Mouse (Mus musculus) myocyte (in vitro differentiated cells): ENCODE data around the gene Tomm7. TPM values are rescaled to one million over a fixed set of nuclear protein-coding genes. Genes with fewer than 3 reads are reported as not detected.
"Not testable (repeated sequence)": the region's sequence is repeated elsewhere in the genome, so short reads cannot be mapped to it uniquely, and the experiment has no call there.

Source experiments
- H3K27me3 ChIP-seq: one replicate; pipeline ENCODE4 v1.6.1; 2011; ENCODE audit not compliant: control insufficient read depth, insufficient read depth, insufficient read length
- H3K36me3 ChIP-seq: one replicate; pipeline ENCODE4 v1.6.1; 2011; ENCODE audit not compliant: control insufficient read depth, insufficient read depth
- H3K4me2 ChIP-seq: one replicate; pipeline ENCODE4 v1.6.1; 2011; ENCODE audit warnings: low read depth, control low read depth
- H3K4me3 ChIP-seq: one replicate; pipeline ENCODE4 v1.5.1; 2011; ENCODE audit warnings: mild to moderate bottlenecking, control low read depth, moderate library complexity
- H3K79me2 ChIP-seq: one replicate; pipeline ENCODE4 v1.6.1; 2011; ENCODE audit not compliant: control insufficient read depth, insufficient read depth
- H3ac ChIP-seq: one replicate; pipeline ENCODE4 v1.6.1; 2011; ENCODE audit not compliant: control insufficient read depth, insufficient read length
- CEBPB ChIP-seq: IDR thresholded peaks from 2 replicates; pipeline ENCODE4 v1.6.1; 2011; ENCODE audit warnings: mild to moderate bottlenecking, moderate library complexity; ENCODE audit not compliant: poor library complexity, insufficient read depth, severe bottlenecking
- E2F4 ChIP-seq: IDR thresholded peaks from one replicate; pipeline ENCODE4 v1.6.1; 2011; ENCODE audit warnings: mild to moderate bottlenecking, control low read depth, moderate library complexity; ENCODE audit not compliant: insufficient read depth
- MAX ChIP-seq: IDR thresholded peaks from one replicate; pipeline ENCODE4 v1.6.1; 2011; ENCODE audit warnings: low read depth, mild to moderate bottlenecking, control low read depth
- MYOD1 ChIP-seq, 3 experiments: IDR thresholded peaks; one replicate each; pipeline ENCODE4 v1.6.1; 2011; ENCODE audit warnings: control low read depth in 2 of 3, low read depth in 2 of 3, mild to moderate bottlenecking in 2 of 3, moderate library complexity in 1 of 3; ENCODE audit not compliant: insufficient read length in 2 of 3, control insufficient read depth in 1 of 3
- MYOG ChIP-seq, 3 experiments: IDR thresholded peaks; one replicate each; pipeline ENCODE4 v1.6.1; 2011; ENCODE audit warnings: control low read depth in 2 of 3, low read depth in 2 of 3, mild to moderate bottlenecking in 2 of 3; ENCODE audit not compliant: insufficient read length in 2 of 3, control insufficient read depth in 1 of 3, insufficient read depth in 1 of 3
- POLR2A ChIP-seq: IDR thresholded peaks from one replicate; pipeline ENCODE4 v1.6.1; 2011; ENCODE audit warnings: low read depth, mild to moderate bottlenecking, control low read depth, moderate library complexity; ENCODE audit not compliant: insufficient read length
- POLR2AphosphoS2 ChIP-seq: IDR thresholded peaks from one replicate; pipeline ENCODE4 v1.6.1; 2011; ENCODE audit warnings: low read depth, control low read depth; ENCODE audit not compliant: insufficient read length
- REST ChIP-seq: IDR thresholded peaks from one replicate; pipeline ENCODE4 v1.6.1; 2011; ENCODE audit warnings: mild to moderate bottlenecking, control low read depth, moderate library complexity; ENCODE audit not compliant: insufficient read depth, insufficient read length
- SRF ChIP-seq: IDR thresholded peaks from one replicate; pipeline ENCODE4 v1.6.1; 2011; ENCODE audit warnings: low read depth; ENCODE audit not compliant: control insufficient read depth, insufficient read length
- TCF12 ChIP-seq: IDR thresholded peaks from one replicate; pipeline ENCODE4 v1.6.1; 2011; ENCODE audit warnings: mild to moderate bottlenecking, control low read depth; ENCODE audit not compliant: poor library complexity, insufficient read depth, severe bottlenecking
- TCF3 ChIP-seq: IDR thresholded peaks from one replicate; pipeline ENCODE4 v1.6.1; 2011; ENCODE audit warnings: low read depth, control low read depth; ENCODE audit not compliant: insufficient read length
- USF1 ChIP-seq: IDR thresholded peaks from one replicate; pipeline ENCODE4 v1.6.1; 2011; ENCODE audit warnings: low read depth, mild to moderate bottlenecking, control low read depth, moderate library complexity
- polyA plus RNA-seq: library from polyadenylated mRNA; unstranded; fragments of >200 nt; fragmentation: generic; extraction: Trizol; gene quantifications from one replicate; pipeline ENCODE4 v1.2.1, GENCODE M21; 2012; ENCODE audit warnings: missing spikeins

The Tomm7 gene
- polyA plus RNA-seq, 1 experiment: 111 TPM

DNA sequence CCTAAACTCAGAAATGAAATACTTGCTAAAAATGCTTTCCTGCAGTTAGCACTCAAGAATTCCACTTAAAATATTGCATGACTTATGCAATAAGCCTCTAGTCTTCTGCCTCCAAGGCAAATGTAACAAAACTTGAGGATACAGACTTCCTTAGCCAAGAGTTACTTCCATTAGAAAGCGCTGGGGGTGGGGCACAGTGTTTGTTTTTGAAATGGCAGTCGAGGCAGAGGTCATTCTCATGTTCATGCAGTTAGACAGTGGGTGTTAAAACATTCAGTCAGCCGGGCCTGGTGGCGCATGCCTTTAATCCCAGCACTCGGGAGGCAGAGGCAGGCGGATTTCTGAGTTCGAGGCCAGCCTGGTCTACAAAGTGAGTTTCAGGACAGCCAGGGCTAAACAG, 5.8 kb downstream of the Tomm7 start:
- no peak overlapping the region for H3K4me3 ChIP-seq
- no peak overlapping the region for H3ac ChIP-seq
- TF ChIP-seq REST: no peak
- TF ChIP-seq TCF12: no peak
- no peak for TF ChIP-seq MYOD1 (IDR thresholded peaks at IDR 0.05; ENCODE audit: control insufficient read depth in 1 of 3, insufficient read length in 2 of 3, low read depth in 2 of 3)
- no peak for TF ChIP-seq E2F4
- TF ChIP-seq USF1: no peak
- no peak for TF ChIP-seq POLR2AphosphoS2
- no peak for TF ChIP-seq SRF
- no peak for TF ChIP-seq CEBPB
- no peak for TF ChIP-seq POLR2A
- no peak for TF ChIP-seq MYOG (IDR thresholded peaks at IDR 0.05; ENCODE audit: control insufficient read depth in 1 of 3, insufficient read depth in 1 of 3, insufficient read length in 2 of 3, low read depth in 2 of 3)
- TF ChIP-seq MAX: no peak
- no peak for TF ChIP-seq TCF3
- H3K4me2 ChIP-seq: no peak overlapping the region
- peaks cover 14% of the 10 kb centered on the region for H3K36me3 ChIP-seq
- peaks cover 9% of the 10 kb centered on the region for H3K79me2 ChIP-seq
- no peaks in the 10 kb centered on the region for H3K27me3 ChIP-seq

DNA sequence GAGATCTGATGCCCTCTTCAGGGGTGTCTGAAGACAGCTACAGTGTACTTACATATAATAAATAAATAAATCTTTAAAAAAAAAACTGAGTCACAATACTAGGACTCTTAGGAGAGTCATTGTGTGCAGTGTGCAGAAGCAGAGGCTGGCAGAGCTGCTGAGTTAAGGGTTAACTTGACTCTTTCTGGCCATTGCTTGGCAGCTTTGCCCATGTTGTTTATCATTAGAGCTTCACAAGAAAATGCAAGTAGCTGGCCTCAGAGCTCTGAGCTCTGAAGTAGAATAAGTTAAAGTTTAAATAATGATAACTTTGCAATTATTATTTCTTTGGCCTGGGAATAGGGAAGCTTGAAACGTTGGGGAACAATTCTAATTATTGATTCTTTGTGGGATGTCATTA, 8.3 kb downstream of the Tomm7 start:
- not testable (repeated sequence) for H3K4me2 ChIP-seq, H3K4me3 ChIP-seq, H3K79me2 ChIP-seq, H3ac ChIP-seq
- H3K27me3 ChIP-seq: peaks cover 11% of the 10 kb centered on the region
- H3K36me3 ChIP-seq: peaks cover 14% of the 10 kb centered on the region

DNA sequence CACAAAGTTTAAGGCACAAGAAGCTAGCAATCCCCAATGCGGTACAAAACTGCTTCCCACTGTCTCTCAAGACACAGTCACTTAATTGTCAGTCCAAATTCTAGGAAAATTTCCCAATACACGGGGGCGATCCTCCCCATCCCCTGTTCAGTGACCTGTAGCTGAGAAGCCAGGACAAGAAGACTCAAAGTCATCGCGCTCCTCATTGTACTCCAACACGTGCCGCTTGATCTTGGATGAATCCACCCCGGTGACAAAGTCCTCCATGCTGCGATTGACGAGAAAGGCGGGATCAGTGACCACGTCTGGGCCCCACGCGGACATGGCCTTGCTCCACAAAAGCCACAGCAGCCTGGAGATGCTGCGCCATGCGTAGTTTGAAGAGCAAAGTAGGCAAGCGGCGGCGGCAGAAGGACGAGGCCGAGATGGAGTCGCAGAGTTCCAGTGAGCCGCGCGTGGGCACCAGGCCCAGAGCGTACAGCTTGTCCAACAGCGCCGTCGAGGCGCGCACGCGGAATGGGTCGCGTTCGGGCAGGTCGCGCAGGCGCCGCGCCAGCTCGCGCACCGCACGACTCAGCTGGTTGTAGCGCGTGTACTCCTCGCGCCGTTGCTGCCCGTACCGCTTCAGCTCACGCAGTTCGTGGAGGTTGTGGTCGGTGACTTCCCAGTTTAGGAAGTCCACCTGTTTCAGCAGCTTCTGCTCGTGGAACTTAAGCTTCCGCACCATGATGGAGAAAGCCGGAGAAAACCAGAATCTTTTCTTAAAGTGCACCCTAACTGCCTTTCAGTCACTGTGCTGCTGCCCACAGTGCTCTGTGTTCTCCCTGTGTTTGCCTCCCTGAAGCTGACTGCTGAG, 12.8 kb downstream of the Tomm7 start:
- TF ChIP-seq POLR2AphosphoS2: no peak
- TF ChIP-seq POLR2A: no peak
- TF ChIP-seq MAX: no peak
- no peak for TF ChIP-seq TCF12
- no peak for TF ChIP-seq SRF
- TF ChIP-seq CEBPB: no peak
- TF ChIP-seq E2F4: no peak
- no peak for TF ChIP-seq MYOG (IDR thresholded peaks at IDR 0.05; ENCODE audit: control insufficient read depth in 1 of 3, insufficient read depth in 1 of 3, insufficient read length in 2 of 3, low read depth in 2 of 3)
- no peak for TF ChIP-seq MYOD1 (IDR thresholded peaks at IDR 0.05; ENCODE audit: control insufficient read depth in 1 of 3, insufficient read length in 2 of 3, low read depth in 2 of 3)
- no peak for TF ChIP-seq USF1
- TF ChIP-seq TCF3: no peak
- no peak for TF ChIP-seq REST
- Histone ChIP-seq H3K27me3 (peaks cover 25% of the 10 kb centered on the region), H3K4me2 (no peak overlapping the region), H3K79me2 (no peaks in the 10 kb centered on the region), H3ac (no peak overlapping the region), H3K4me3 (no peak overlapping the region), H3K36me3 (no peaks in the 10 kb centered on the region)

DNA sequence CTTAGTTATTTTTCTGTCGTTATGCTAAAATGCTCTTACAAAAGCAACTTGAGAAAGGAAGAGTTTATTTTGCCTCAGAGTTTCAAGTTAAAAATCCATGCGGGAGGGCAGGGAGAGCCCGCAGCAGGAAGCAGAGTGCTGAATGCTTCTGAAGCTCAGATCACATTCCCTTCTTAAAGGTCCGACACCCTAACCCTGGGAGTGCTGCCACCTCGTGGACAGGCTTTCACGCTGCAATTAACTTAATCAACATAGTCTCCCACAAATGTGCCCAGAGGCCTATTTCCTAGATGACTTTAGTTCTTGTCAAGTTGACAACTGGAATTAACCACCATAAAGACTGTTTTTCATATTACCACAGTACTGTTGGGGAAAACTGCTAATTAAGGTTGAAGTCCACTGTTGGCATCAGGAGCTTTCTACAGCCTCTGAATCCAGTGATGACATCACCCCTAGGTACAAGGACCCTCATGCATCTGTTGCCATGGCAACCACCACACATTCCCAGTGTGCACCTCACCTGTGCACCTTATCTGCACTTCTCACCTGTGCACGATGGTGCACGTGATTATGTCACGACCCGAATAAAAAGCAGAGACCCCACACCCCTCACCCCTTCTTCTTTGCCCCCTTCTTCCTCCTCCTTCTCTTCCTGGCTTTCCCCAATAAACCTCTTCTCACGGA, 17.5 kb downstream of the Tomm7 start:
- no peaks in the 10 kb centered on the region for H3K79me2 ChIP-seq
- no peak overlapping the region for H3ac ChIP-seq
- H3K4me2 ChIP-seq: no peak overlapping the region
- TF ChIP-seq SRF (no peak), TCF12 (no peak), MAX (no peak), MYOD1 (IDR thresholded peaks at IDR 0.05; ENCODE audit: control insufficient read depth in 1 of 3, insufficient read length in 2 of 3, low read depth in 2 of 3) (no peak), POLR2AphosphoS2 (no peak), CEBPB (no peak), POLR2A (no peak), MYOG (IDR thresholded peaks at IDR 0.05; ENCODE audit: control insufficient read depth in 1 of 3, insufficient read depth in 1 of 3, insufficient read length in 2 of 3, low read depth in 2 of 3) (no peak)
- no peak overlapping the region for H3K4me3 ChIP-seq
- H3K36me3 ChIP-seq: no peaks in the 10 kb centered on the region
- peaks cover 21% of the 10 kb centered on the region for H3K27me3 ChIP-seq

DNA sequence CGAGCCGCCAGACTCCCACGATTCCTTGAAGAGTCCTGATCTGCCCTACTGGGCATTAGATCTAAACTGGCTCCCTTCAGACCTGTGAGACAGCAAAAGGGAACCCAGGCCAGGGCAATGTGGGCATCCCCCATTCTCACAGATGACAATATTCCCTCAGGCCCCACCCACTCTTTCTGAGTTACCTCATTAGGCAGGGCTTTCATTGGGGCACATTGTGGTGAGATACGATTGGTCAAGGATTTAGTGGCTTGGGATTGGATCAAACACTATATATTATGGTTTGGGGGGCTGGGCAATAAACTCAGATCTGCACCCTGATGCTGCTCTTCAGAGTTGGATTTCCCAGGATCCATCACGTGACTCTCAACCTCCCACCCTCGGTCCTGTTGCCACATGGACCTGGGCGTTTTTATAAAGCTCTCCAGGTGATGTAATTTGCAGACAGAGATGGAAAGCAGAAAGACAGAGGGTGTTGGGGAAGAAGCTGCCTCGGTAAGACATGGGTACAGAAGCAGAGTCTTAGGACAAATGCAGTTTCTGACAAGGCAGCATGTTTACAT, 19.7 kb downstream of the Tomm7 start:
- no peak overlapping the region for H3ac ChIP-seq
- H3K79me2 ChIP-seq: no peaks in the 10 kb centered on the region
- H3K4me3 ChIP-seq: no peak overlapping the region
- peaks cover 8% of the 10 kb centered on the region for H3K27me3 ChIP-seq
- no peaks in the 10 kb centered on the region for H3K36me3 ChIP-seq
- no peak overlapping the region for H3K4me2 ChIP-seq
- TF ChIP-seq REST: no peak
- peak; percentile 55 for TF ChIP-seq USF1
